Mouse (Mus musculus) hindlimb bud, embryonic 11.5 days (tissue): Measurements from ENCODE around the gene Gnb1.

Experiments
- DNase-seq: peaks from one replicate; pipeline ENCODE4 v3.0.0-alpha.2; 2012; ENCODE audit warnings: low read depth, low spot score; ENCODE audit errors: extremely low spot score

Gnb1 gene

DNA sequence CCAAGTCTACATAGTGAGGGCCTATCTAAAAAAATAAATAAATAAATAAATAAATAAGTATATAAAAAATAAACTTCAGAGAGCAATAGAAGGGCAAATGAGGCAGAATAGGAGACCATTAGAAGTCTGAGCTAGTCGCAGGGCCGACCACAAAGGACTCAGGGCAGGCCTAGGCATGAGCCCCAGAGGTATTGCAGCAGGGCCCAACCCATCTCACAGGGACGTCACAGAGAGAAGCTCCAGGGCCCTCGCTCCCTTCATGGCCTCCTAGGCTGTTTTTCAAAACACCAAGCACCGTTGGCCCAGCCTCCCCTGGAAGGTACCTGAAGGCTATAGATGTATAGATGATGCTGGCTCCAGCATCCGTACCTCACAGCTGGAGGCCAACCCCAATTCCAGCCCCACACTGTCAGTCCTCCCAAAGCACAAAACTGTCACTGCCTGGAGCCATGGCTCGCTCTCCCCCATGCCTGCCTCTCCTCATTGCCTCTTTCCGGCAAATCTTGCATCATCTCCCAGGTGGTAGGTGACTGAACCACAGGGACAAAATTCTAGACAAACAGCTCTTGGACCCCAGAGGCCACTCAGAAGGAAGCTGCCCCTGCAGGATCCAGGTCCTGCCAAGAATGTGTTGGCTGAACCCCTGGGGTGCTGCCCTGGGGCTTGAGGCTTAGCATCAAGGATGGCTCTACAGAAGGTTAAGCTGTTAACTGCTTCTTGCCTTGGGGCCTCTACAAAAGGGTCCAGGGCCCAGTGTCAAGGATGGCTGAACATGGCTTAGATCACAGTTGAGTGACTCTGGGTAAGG is 8.2 kb upstream of the Gnb1 start:
- DNase-seq = no peak

DNA sequence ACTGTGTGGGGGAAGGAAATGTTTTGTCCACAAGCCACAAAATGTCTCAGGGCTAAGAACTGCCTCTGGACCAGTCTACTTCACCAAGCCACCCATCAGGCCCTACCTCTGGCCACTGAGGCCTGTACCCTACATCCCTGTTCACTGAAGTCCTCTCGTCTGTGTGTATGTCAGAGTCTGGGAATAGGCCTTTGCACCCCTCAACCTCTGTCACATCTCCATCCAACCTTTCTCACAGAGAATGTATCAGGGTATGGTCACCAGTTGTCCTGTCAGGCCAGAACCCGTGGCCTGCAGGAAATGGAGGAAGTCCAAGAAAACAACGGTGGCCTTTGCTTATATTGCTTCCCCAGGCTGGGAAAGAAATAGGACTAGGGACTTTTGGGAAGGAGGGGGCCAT is 5.6 kb upstream of the Gnb1 start:
- no peak for DNase-seq

DNA sequence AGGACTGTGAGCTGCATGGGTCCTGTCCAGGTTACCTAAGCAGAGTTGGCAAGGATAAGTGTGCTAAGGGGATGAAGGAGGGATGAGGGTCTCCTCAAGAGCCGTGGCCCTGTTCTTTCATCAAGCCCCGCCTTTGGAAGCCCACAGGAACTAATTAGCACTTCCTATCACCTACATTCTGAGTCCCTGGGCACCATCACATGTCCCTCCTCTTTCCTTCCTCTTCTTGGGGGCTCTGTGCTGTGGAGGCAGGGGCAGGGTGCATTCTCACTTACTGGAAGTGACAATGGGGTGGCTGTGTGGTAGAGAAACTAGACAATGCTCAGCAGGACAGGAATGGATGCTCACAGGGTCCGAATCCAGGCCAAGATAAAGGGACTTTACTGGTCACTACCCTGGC is 3.4 kb upstream of the Gnb1 start:
- no peak for DNase-seq

- DNase-seq = no peak
These were observed 2.7 kb upstream of the Gnb1 start for GRCm38 (mm10) chr4:155488232-155489025.

DNA sequence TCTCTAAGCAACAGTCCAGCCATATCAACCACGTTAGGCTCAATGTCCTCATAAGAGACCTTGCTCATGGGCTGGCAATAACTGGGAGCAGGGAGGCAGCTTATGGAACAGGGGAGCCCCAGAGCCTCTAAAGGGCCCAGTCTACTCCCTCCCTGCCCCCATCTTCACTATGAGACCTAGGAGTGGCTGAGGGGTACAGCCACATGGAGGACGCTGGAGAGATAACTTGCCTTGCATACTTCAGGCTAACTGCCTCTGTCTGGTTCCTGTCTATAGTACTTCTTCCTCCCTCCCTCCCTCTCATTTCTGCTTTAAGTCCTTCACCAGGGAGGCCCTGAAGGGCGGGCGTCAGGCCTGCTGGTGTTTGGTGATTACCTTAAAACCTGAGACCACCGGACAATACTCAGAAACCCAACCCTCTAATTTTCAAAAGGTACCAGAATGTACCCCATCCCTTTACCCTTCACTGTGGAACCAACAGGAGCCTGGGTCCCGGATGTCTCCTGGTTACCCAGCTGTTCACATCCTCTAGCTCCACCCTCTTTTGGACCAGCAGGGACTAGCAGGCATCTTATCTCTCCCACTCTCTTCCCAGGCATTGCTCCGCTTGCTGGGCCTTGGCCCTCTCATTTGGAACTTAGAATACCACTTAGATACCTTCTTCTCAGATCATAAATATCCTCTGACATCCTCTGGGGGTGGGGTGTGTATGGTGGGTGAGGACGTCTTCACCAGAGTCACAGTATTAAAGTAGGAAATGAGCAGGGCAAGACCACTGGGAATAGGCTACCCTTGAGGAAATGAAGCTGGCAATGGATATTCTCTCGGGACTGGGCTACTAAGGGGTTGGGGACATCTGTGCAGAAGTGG is 1.8 kb upstream of the Gnb1 start:
- no peak for DNase-seq

DNA sequence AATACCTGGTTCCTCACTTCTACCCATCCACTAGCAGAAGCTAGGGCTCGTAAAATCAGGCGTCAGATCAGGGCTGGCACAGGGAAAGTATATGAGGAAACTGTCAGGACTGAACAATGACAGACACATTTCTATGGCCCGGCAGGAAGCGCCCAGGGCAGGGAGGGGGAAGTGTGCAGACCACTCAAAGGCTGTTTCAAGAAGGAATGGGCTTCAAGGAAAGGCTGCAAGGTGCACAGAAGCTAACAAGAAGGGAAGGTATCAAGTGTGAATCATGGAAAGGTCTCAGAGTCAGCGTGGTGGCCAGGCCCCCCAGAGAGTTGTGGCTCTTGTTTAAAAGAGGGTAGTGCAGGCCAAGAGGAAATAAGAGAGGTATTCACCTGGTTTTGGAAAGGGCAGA is 705 bp upstream of the Gnb1 start:
- DNase-seq = no peak

DNA sequence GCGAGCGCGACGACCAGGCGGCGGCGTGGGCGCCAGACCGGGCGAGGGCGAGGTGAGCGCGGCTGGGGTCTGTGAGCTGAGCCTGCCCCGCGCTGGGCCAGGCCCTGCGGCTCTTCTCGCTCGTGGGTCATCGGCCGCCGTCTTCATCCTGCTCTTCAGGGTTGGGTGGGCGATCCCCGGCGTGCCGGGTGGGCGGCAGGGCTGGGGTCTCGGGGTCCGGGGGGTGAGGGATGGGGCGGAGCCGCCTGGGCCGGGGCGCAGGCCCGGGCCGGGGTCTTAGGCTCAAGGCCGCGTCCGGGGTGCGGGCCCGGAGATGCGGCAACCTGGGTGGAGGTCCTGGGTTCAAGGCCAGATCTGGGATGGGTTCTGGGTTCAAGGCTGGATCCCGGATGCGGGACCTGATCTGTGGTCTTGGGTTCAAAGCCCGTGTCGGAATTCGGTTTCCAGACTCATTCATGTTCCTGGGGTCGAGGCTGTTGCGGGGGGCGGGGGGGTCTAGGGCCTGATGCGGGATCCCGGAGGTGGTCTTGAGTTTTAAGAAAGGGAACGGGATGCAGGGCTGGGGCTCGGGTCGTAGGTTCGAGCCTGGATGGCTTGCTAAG is 469 bp downstream of the Gnb1 start:
- DNase-seq = no peak

DNA sequence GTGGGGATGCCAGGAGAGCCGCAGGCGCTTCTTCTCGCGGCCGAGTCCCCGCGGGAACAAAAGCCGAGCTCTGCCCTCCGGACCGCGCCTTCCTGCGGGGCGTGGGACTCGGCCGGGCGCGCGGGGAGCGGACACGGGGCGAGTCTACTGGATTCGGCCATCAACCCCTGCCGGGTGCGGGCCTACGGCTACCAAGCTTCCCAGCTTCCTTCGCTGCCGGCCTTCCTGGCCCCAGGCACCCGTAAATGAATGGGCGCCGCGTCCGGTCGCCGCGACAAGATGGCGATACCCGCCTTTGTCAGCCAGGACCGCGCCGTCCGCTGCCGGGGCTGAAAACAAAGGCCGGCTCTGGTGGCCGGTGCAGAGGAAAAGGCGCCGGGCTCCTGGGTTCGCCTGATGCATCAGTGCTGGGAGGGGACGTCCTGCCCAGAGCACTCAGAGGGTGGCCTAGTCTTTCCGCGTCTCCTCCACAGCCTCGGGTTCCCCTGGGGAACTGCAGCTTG is 1.0 kb downstream of the Gnb1 start:
- DNase-seq = no peak

- no peak for DNase-seq
These were observed 3.7 kb downstream of the Gnb1 start for GRCm38 (mm10) chr4:155494891-155495290.

DNA sequence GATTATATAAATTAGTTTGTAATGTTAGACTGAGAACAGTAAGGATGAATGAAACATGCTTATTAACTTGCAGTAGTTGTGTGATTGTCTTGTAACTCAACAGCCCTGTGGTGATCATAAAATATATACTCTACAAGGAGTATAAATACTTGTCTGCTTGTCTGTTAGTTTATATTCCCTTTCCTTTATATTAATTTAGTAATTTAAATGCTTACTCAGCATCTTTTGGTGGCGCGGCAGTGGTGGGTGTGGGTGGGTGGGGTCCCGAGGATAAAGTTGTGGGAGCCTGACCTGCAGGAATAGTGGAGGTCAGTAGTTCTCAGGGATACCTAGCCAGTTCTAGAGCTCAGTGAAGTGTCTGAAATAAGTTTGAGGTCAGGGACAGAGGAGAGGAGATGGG is 6.8 kb downstream of the Gnb1 start:
- DNase-seq = no peak

- no peak for DNase-seq
These were observed 10.0 kb downstream of the Gnb1 start for GRCm38 (mm10) chr4:155501126-155501525.

- no peak for DNase-seq
These were observed 13.9 kb downstream of the Gnb1 start for GRCm38 (mm10) chr4:155505067-155505466.

DNA sequence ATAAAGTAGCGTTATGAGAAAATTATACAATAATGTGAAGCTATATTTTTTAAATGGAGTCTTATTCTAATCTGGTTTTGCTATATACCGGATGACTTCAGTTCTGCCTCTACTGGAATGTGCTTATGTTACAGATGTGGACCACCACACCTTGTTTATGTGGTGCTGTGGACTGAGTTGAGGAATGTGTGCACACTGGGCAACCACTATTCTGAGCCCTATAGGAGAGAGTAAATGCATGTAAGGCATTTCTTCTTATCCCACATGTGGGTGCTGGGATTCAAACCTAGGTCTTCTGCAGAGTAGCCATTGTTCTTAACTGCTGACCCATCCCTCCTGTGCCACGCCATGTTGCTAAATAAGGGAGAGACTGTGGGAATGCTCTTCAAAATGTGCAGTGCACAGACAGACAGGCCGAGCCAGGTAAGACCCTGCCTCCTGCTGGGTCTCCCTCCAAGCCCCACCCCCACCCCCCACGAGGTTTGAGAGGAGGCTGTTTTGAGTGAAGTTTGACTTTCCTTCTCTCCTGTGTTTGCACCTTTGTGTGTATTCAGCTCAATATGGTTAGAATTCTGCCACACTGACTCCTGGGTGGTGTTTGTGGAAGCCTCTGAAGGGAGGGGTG is 14.6 kb downstream of the Gnb1 start:
- no peak for DNase-seq

- no peak for DNase-seq
These were observed 17.5 kb downstream of the Gnb1 start for GRCm38 (mm10) chr4:155508614-155509013.

- no peak for DNase-seq
These were observed 19.8 kb downstream of the Gnb1 start for GRCm38 (mm10) chr4:155510981-155511380.

DNA sequence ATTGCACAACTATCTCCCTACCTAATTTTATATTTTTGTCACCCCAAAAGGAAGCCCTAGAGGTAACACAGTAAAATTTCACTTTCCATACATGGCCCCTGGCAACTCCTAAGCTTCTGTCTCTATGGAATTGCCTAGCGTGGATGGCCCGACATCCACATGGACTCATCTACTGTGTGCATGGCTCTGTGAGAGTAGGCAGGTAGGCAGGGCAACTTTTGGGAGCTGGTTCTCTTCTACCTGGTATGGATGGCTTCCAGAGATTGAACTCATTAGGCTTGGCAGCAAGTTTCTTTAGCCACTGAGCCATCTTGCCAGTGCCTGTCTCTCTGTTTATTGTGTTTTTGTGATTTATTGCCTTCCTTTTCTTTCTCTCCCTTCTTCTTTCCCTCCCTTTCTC is 23.6 kb downstream of the Gnb1 start:
- DNase-seq = no peak

- no peak for DNase-seq
These were observed 26.9 kb downstream of the Gnb1 start for GRCm38 (mm10) chr4:155517948-155518517.

GRCm38 (mm10) chr4:155522327-155522726 is 31.2 kb downstream of the Gnb1 start:
- no peak for DNase-seq

DNA sequence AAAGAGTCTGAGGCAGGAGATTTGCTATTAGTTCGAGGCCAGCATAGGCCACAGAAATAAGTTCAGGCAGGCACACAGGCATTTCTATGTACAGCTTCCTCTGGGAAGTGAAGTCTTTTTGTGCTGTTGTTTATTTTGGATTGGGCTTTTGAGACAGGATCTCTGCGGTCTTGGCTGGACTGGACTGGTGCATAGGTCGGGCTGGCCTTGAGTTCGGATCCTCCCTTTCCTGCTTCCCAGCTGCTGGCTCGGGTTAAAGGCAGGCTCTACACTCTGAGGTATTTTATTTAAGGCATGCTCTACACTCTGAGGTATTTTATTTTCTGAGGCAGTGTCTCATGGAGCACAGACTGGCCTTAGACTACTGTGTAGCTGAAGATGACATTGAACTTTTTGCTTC is 34.6 kb downstream of the Gnb1 start:
- DNase-seq = no peak

GRCm38 (mm10) chr4:155529294-155529693 is 38.1 kb downstream of the Gnb1 start:
- no peak for DNase-seq
